Mouse (Mus musculus): ENCODE data around the gene Rundc3a.
"Not testable (repeated sequence)": the region's sequence is repeated elsewhere in the genome, so short reads cannot be mapped to it uniquely, and the experiment has no call there.

The Rundc3a gene

DNA sequence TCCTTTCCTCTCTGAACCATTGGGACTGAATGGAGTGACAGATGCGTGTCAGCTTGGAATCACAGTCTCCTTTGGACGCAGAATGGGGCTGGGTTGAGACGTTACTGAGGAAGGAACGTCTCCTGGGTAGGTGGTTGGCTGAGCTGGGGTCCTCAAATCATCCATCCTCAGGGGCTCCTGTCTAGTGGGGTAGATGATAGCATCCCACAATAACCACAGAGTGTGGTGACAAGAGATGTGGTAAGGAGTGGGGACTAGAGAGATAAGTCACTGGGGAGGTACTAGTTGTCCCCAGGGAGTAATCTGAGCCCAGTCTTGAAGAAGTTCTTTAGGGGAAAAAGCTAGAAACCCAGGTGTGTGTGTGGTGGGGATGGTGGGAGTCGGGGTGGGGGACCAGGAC is 24.9 kb upstream of the Rundc3a start:
- no peak for DNase-seq

DNA sequence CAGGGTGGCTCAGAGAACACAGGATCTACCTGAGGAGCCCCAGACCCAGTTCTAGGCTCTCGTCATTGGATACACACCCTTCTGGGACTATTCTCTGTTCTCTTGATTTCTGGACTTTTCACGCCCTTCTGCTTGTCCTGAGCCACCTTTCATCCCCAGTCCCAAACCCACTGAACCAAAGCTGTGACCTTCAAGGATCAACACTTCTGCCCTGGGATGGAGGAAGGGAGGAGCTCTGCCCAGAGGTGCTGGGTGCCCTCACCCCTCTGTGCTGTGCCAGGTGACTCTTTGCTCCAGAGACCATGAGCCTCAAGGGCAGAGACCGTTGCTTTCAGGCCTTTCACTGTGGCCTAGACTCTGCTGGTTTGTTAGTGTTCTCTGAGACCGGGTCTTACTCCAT is 23.9 kb upstream of the Rundc3a start:
- no peak for DNase-seq

DNA sequence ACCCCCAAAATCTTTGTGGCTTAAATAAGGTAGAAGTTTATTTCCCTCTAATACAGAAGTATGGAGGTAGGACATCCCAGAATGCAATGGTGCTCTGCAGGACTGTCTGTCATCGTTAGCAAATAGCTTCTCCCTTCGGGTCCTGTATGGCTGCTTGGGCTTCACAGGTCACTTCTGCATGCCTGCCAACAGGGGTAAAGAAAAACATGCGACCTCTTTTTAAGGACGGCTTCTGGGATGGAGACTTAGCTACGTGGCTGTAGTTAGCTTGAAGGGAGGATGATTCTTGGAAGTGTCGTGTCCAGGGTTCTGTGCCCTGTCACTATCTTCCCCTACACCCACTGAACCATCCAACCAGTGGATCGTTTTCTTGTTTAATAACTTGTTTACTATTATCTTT is 22.9 kb upstream of the Rundc3a start:
- DNase-seq: no peak

- no peak for DNase-seq
Observed at GRCm38 (mm10) chr11:102371926-102372685, 21.1 kb upstream of the Rundc3a start.

GRCm38 (mm10) chr11:102372936-102373335 is 20.3 kb upstream of the Rundc3a start:
- DNase-seq: no peak

GRCm38 (mm10) chr11:102373646-102374045 is 19.6 kb upstream of the Rundc3a start:
- no peak for DNase-seq

- no peak for DNase-seq
Observed at GRCm38 (mm10) chr11:102374108-102374725, 19.0 kb upstream of the Rundc3a start.

- no peak for DNase-seq
Observed at GRCm38 (mm10) chr11:102375196-102376173, 17.7 kb upstream of the Rundc3a start.

DNA sequence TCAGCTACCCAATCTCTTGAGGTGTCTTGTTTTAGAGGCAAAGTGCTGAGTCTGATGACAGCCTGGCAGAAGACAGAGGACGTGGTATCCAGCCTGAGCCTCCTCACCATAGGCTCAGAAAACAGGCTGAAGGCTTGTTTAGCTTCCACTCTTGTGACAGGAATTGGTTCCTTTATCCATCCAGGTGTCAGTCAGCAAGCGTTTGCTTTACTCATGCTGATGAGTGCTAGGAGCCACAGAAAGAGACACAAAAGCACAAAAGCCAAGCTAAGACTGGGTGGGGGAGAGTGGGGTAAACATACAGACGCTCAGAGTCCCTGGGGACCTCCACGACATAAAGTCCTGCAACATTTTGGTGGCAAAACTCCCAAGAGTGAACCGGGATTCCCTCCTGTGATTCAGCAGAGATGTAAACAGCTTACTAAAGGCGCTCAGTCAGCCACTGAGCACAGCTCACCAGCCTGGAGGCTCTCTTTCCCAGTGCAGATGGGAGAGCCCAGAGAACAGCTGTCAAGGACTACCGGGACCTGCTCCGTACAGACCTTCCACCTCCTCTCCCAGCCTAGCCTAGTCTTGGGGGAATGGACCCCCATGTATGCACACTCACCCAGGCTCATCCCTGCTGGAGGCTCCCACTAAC is 16.9 kb upstream of the Rundc3a start:
- no peak for DNase-seq

GRCm38 (mm10) chr11:102377186-102377585 is 16.0 kb upstream of the Rundc3a start:
- DNase-seq: no peak

DNA sequence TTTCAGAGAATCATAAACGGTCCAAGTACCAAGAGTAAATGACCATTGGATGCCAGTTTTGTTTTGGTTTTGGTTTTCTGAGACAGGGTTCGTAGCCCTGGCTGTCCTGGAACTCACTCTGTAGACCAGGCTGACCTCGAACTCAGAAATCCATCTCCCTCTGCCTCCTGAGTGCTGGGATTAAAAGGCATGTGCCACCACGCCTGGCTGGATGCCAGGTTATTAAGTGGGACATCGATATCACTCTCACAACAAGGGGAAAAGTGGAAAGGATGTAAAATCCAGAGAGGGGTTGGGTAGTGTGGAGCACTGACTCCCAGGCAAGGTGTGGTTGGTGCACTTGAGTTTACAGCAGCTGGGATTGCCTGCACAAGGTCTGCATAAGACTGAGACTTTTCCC is 13.1 kb upstream of the Rundc3a start:
- no peak for DNase-seq

DNA sequence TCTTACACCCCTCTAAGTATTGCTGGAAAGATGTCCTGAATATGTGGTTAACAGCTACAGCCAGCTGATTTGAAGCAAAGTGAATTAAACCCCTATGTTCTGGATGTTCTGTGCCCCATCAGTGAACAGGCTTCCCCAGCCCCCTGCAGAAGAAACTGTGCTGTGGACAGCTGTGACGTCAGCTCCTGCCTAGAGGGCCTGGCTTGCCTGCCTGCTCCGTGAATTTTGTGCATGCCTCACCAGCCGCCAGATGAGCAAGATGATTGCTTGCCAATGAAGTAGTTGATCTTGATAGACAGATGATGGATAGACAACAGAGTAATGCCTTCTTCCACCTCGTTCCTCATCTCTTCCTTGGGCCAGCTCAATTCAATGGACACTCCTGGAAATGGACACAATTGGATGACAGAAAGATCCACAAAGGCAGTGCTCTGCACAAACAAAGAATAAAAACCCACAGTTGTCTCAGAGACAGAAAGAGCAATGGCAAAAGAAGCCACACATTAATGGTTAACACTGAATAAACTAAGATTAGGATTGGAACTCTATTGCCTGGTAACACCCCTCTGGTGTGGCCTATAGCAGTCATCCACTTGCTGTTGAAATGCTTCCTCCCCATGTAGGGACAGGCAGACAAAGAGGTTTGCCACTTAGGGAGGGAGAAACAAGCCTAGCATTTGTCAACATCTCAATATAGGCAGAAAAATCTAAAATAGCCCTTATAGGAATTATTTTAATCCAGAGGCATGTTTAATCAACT is 11.7 kb upstream of the Rundc3a start:
- DNase-seq: no peak

DNA sequence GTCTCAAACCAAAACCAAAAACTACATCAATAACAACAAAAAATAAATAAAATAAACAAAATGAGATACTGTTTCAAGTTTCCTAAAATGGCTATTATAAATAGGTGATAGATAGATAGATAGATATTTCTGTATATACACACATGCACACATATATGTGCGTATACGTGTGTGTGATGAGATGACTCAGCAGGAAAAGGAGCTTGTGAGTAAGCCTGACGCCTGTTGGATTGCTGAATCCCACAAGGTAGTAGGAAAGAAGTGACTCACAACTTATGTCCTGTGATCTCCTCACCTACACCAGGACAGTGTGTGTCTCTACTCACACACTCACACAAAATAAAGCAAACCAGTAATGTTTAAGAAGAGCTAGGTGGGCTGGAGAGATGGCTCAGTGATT is 10.4 kb upstream of the Rundc3a start:
- DNase-seq: no peak

DNA sequence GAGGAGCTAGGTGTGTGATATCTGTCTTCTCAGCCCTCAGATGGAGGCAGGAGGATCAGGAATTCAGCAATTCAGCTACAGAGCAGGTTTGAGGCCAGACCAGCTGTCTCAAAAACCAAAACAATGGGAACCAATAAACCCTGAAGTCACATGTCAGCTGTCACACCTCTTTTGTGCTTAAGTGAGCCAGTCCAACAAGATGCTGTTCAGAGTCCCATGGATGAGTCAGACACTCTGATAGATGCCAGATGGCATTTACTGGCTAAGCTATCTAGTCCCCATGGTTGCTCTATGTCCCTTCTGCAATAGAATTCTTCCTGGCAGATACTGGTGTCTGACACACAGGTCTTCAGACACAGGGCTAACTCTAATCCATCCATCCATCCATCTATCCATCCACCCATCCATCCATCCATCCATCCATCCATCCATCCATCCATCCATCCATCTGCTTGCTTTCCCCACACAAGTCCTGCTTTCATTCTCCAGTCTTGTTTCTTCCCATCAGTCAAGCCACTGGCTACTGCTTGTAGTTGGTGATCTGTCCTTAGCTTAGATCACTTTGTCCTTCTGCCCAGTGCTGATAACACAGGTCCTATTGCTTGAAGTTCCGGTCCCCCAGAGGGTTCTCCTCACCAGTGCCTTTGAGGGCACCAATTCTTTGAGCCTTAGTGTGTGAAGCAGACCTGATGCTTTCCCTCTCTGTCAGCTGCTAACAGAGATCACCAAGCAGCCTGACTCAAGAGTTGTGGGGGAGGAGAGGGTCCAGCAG is 9.7 kb upstream of the Rundc3a start:
- DNase-seq: no peak

GRCm38 (mm10) chr11:102384418-102384817 is 8.8 kb upstream of the Rundc3a start:
- no peak for DNase-seq

DNA sequence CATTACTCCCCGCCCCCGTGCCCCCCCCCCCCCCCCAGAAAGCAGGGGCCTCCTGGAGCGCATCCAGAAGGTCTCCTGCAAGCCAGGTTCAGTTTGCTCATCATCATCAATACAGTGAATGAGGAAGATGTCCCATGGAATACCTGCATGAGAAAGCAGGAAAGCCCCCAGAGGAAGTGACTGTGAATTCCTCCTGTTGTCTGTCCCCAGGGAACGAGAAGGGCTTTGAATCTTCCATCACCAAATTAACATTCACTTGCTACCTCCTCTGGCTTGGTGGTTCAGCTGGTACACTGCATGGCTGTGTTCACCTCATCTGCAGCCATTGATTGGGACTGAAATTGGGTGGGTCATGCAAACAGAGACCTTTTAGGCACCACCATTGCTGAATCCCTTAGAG is 8.1 kb upstream of the Rundc3a start:
- no peak for DNase-seq

- no peak for DNase-seq
Observed at GRCm38 (mm10) chr11:102386121-102386520, 7.1 kb upstream of the Rundc3a start.

DNA sequence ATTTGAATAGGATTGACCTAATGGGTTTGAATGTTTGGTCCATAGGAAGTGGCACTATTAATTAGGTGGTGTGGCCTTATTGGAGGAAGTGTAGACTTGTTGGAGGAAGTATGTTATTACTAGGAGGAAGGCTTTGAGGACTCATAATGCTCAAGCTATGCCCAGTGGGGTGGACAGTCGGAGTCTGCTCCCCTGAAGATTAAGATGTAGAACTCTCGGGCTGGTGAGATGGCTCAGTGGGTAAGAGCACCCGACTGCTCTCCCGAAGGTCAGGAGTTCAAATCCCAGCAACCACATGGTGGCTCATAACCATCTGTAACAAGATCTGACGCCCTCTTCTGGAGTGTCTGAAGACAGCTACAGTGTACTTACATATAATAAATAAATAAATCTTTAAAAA is 3.8 kb upstream of the Rundc3a start:
- not testable (repeated sequence) for DNase-seq

GRCm38 (mm10) chr11:102392441-102393237 is 564 bp upstream of the Rundc3a start:
- no peak for DNase-seq

- peak in 1 of 2 experiments; percentile 21 for DNase-seq
Observed at GRCm38 (mm10) chr11:102393719-102394420, 667 bp downstream of the Rundc3a start.
